Mouse (Mus musculus) hindbrain, postnatal 0 days (tissue): ENCODE results near the gene Gbe1. TPM values are rescaled to one million over a fixed set of nuclear protein-coding genes. Genes with fewer than 3 reads are reported as not detected.

Experiments used
- ATAC-seq: fragments of 200-750 bp; cut with Nextera tagmentation; 2 replicates; pipeline ENCODE4 v1.8.0; 2017; ENCODE audit warnings: mild to moderate bottlenecking, moderate TSS enrichment, moderate library complexity
- DNase-seq: peaks from one replicate; pipeline ENCODE4 v3.0.0-alpha.2; 2015; ENCODE audit warnings: low spot score
- H3K27ac ChIP-seq: fragments of 300-500 bp; sonication (generic); 2 replicates; pipeline ENCODE4 v1.5.1; 2014; ENCODE audit warnings: mild to moderate bottlenecking
- H3K27me3 ChIP-seq: fragments of 300-500 bp; sonication (generic); 2 replicates; pipeline ENCODE4 v1.6.1; 2014; ENCODE audit warnings: low read length, mixed read lengths; ENCODE audit not compliant: insufficient read depth
- H3K36me3 ChIP-seq: fragments of 300-500 bp; sonication (generic); 2 replicates; pipeline ENCODE4 v1.6.1; 2014; ENCODE audit warnings: low read length, mixed read lengths; ENCODE audit not compliant: insufficient read depth
- H3K4me1 ChIP-seq: fragments of 300-500 bp; sonication (generic); 2 replicates; pipeline ENCODE4 v1.6.1; 2014; ENCODE audit warnings: antibody characterized with exemption, low read length, mixed read lengths; ENCODE audit not compliant: insufficient read depth
- H3K4me2 ChIP-seq: fragments of 300-500 bp; sonication (generic); 2 replicates; pipeline ENCODE4 v1.6.1; 2014; ENCODE audit warnings: low read depth, mild to moderate bottlenecking, low read length, moderate library complexity, mixed read lengths
- H3K4me3 ChIP-seq: fragments of 300-500 bp; sonication (generic); 2 replicates; pipeline ENCODE4 v1.5.1; 2014; ENCODE audit warnings: low read length
- H3K9ac ChIP-seq: fragments of 300-500 bp; sonication (generic); replicated peaks from 2 replicates; pipeline ENCODE4 v1.6.1; 2014; ENCODE audit warnings: mild to moderate bottlenecking, low read length, moderate library complexity, mixed read lengths
- H3K9me3 ChIP-seq: fragments of 300-500 bp; sonication (generic); 2 replicates; pipeline ENCODE4 v1.6.1; 2016; ENCODE audit warnings: low read length, mixed read lengths
- CTCF ChIP-seq: IDR thresholded peaks from 2 replicates; pipeline ENCODE4 v1.5.1; 2016; ENCODE audit warnings: antibody characterized with exemption, control low read depth, low read depth
- WGBS: fragments of 180-500 bp; shearing (Covaris S2); extraction: QIAGEN DNeasy Blood & Tissue Kit; methylation state at CpG from one replicate; pipeline ENCODE4 v1.1.7; 2014; 5-methylcytosine and 5-hydroxymethylcytosine counted together
- polyA plus RNA-seq: library from polyadenylated mRNA; unstranded; fragments of >200 nt; fragmentation: Nextera tagmentation; extraction: Ambion mirVana; gene quantifications from 2 replicates; pipeline ENCODE4 v1.2.1, GENCODE M21; 2015
- total RNA-seq: library from RNA; depleted of rRNA; stranded (reverse); fragments of >200 nt; gene quantifications from 2 replicates; pipeline ENCODE4 v1.2.3, GENCODE M21; 2014

Gene Gbe1
- total and polyA plus RNA-seq, 2 experiments from 2014 or later = 16.5 to 23.6 TPM

DNA sequence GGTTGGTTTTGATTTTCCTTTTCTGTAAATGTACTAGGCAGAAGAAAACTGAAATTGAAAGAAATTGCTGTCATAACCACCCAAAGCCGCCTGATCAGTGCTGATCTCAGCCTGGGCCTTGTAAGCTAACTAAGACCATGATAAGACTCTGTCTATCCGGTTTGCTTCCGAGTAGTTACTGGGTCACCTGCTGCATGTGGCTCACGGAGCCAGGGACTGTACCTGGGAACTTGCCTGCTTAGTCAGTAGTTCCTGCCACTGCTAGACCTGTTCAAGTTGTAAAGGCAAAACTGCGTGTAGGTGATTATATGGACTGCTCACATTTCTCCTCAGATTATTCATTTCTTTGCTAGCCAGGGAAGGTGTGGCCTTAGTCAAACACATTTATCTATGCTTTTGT is 21.1 kb downstream of the Gbe1 start:
- no peak overlapping the region for H3K4me2 ChIP-seq
- ATAC-seq (no peak), DNase-seq (no peak)
- no peak for TF ChIP-seq CTCF
- no peak overlapping the region for H3K27ac ChIP-seq
- no peak overlapping the region for H3K4me3 ChIP-seq
- H3K4me1 ChIP-seq = no peaks in the 10 kb centered on the region
- WGBS = 97% methylated on average over 5 of the region's 5 CpGs
- no peaks in the 10 kb centered on the region for H3K27me3 ChIP-seq
- no peaks in the 10 kb centered on the region for H3K9me3 ChIP-seq
- H3K36me3 ChIP-seq = no peaks in the 10 kb centered on the region
- no peak overlapping the region for H3K9ac ChIP-seq

DNA sequence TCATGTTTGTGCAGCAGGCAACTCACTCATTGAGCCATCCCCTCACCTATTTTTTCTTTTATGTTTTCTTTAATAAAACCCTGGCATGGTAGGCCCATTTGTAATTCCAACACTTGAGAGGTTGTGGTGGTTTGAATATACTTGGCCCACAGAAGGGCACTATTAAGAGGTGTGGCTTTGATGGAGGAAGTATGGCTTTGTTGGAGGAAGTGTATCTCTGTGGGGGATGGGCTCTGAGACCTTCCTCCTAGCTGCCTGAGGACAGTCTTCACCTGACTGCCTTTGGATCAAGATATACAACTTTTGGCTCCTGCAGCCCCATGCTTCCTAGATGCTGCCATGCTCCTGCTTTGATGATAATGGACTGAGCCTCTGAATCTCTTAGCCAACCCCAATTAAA is 21.7 kb downstream of the Gbe1 start:
- Histone ChIP-seq H3K9me3 (no peaks in the 10 kb centered on the region), H3K9ac (no peak overlapping the region), H3K4me3 (no peak overlapping the region), H3K4me1 (no peaks in the 10 kb centered on the region), H3K4me2 (no peak overlapping the region), H3K27me3 (no peaks in the 10 kb centered on the region), H3K36me3 (no peaks in the 10 kb centered on the region), H3K27ac (no peak overlapping the region)
- no peak for DNase-seq
- TF ChIP-seq CTCF = no peak
- ATAC-seq = no peak

DNA sequence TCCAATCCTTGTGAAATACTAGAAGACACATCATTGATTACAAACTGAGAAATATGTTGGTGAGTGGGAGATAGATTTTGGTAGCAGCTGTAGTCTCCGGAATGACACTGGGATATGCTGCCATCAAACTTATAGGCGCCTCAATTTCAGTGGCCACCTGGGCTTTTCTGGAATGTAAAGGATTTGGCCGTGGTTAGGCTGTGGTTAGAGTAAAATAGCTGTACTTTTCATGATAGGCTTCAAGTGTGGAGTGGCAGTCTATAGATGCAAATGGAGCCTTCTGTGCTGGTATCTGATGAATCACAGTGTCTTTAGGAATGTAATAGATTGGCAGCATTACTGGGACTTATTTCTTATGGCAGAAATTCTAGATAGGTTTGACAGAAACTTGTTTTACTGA is 23.9 kb downstream of the Gbe1 start:
- no peaks in the 10 kb centered on the region for H3K27me3 ChIP-seq
- no peaks in the 10 kb centered on the region for H3K4me1 ChIP-seq
- H3K27ac ChIP-seq = no peak overlapping the region
- no peaks in the 10 kb centered on the region for H3K36me3 ChIP-seq
- H3K4me3 ChIP-seq = no peak overlapping the region
- ATAC-seq = no peak
- 90% methylated on average over 3 of the region's 3 CpGs for WGBS
- H3K9ac ChIP-seq = no peak overlapping the region
- H3K4me2 ChIP-seq = no peak overlapping the region
- no peak for TF ChIP-seq CTCF
- H3K9me3 ChIP-seq = no peaks in the 10 kb centered on the region
- no peak for DNase-seq

DNA sequence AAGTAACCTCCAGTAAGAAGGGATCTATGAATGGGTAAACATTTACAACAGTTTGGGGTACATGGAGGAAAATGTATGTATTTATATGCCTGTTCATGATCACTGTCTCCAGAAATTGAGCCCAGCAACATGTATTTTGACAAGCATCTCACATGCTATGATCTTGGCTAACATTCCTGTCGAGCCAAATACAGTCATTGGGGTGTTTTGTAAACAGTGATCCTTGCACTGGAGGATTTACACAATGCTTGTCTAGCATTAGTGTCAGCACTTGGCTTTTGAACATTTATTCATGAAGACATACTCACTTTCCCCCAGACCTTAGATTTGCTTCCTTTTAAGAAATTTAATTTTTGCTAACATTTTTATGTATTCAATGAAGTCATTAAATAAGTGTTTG is 30.7 kb downstream of the Gbe1 start:
- 61% methylated on average over 1 of the region's 1 CpGs for WGBS
- DNase-seq (no peak), ATAC-seq (no peak)
- no peak overlapping the region for H3K27ac ChIP-seq
- no peaks in the 10 kb centered on the region for H3K9me3 ChIP-seq
- no peaks in the 10 kb centered on the region for H3K4me1 ChIP-seq
- H3K9ac ChIP-seq = no peak overlapping the region
- no peak overlapping the region for H3K4me2 ChIP-seq
- no peaks in the 10 kb centered on the region for H3K27me3 ChIP-seq
- H3K36me3 ChIP-seq = no peaks in the 10 kb centered on the region
- TF ChIP-seq CTCF = no peak
- H3K4me3 ChIP-seq = no peak overlapping the region

DNA sequence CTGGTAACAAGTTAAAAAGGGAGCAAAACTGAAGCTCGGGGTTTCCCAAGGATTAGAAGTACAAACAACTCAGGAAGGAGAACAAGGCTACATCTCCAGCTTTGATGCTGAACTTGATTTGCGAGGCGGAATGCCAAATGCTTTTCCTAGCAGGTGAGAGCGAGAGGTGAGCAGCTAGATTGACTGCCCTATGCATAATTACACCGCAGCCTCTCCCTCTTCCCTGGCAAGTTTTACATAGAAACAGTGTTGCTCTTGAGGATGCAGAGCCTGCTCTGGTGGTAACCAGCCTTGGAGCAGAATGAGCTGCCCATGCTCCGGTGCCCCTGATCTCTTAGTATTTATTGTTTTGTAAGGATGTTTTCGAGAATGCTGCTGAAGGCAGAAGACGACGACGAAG is 31.9 kb downstream of the Gbe1 start:
- no peaks in the 10 kb centered on the region for H3K9me3 ChIP-seq
- no peak overlapping the region for H3K27ac ChIP-seq
- H3K27me3 ChIP-seq = no peaks in the 10 kb centered on the region
- H3K9ac ChIP-seq = no peak overlapping the region
- TF ChIP-seq CTCF = no peak
- H3K4me2 ChIP-seq = no peak overlapping the region
- H3K4me3 ChIP-seq = no peak overlapping the region
- ATAC-seq (no peak), DNase-seq (peak; percentile 7)
- 59% methylated on average over 10 of the region's 10 CpGs for WGBS
- H3K4me1 ChIP-seq = no peaks in the 10 kb centered on the region
- no peaks in the 10 kb centered on the region for H3K36me3 ChIP-seq

DNA sequence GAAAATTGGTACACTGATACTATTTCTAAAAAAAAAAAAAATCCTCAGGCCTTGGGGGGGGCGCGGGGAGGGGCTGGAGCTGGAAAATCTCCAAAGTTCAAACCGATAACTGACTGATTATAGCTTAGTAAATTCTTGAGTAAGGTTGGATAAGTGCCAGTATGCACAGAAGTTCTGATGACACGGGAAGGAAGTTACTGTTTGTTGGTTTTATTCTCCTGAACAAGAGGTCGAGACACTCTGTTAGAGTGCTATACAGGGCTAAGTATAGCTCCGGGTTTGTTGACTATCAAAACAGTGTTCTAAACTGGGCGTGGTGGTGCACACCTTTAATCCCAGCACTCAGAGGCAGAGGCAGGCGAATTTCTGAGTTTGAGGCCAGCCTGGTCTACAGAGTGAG is 36.3 kb downstream of the Gbe1 start:
- TF ChIP-seq CTCF = no peak
- WGBS = 74% methylated on average over 8 of the region's 8 CpGs
- Histone ChIP-seq H3K4me1 (no peaks in the 10 kb centered on the region), H3K27ac (no peak overlapping the region), H3K27me3 (no peaks in the 10 kb centered on the region), H3K36me3 (no peaks in the 10 kb centered on the region), H3K9me3 (no peaks in the 10 kb centered on the region), H3K4me3 (no peak overlapping the region), H3K4me2 (no peak overlapping the region), H3K9ac (no peak overlapping the region)
- DNase-seq (no peak), ATAC-seq (no peak)

DNA sequence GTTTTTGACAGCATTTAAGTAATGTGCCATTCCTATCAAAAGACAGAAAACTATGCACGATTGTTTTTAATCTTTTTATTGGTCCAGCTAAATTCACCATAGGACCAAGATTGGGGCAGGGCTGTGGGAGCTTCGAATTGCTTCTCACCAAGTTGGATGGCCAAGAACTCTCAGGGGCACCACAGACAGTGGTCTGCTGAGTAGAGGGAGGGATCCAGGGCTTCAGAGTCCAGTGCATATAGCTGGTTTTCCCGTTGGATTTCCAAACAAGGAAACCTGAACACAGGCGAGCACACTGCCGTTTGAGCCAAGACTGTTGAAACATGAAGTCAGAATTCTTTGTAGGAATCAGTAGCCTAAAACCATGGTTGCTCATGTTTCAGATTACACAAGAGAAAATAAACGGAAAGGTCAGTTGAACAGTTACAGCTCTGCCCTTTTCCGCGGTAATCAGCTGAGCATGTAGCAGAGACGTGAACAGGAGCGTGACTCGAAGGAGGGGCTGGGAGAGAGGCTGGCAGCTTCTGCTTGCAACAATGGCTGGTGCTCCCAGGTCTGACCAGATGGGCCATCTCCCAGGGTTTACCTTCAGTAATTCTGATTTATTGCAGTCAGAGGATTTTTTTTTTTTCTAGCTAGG is 38.0 kb downstream of the Gbe1 start:
- no peak overlapping the region for H3K9ac ChIP-seq
- H3K36me3 ChIP-seq = no peaks in the 10 kb centered on the region
- 44% methylated on average over 11 of the region's 11 CpGs for WGBS
- H3K27me3 ChIP-seq = no peaks in the 10 kb centered on the region
- H3K4me1 ChIP-seq = no peaks in the 10 kb centered on the region
- no peak for TF ChIP-seq CTCF
- ATAC-seq (peak; percentile 61; the same call in 1 of the 2 replicates), DNase-seq (peak; percentile 56)
- peak overlapping the region; percentile 35 for H3K4me2 ChIP-seq
- H3K4me3 ChIP-seq = no peak overlapping the region
- H3K27ac ChIP-seq = peak overlapping the region; percentile 45
- no peaks in the 10 kb centered on the region for H3K9me3 ChIP-seq
